Mouse (Mus musculus) skeletal muscle tissue, adult 2 months (tissue): ENCODE data around the gene Ccn6.

Experiments
- DNase-seq: peaks from one replicate; pipeline ENCODE4 v3.0.0-alpha.2; 2012; ENCODE audit warnings: low read depth, low spot score

The Ccn6 gene

DNA sequence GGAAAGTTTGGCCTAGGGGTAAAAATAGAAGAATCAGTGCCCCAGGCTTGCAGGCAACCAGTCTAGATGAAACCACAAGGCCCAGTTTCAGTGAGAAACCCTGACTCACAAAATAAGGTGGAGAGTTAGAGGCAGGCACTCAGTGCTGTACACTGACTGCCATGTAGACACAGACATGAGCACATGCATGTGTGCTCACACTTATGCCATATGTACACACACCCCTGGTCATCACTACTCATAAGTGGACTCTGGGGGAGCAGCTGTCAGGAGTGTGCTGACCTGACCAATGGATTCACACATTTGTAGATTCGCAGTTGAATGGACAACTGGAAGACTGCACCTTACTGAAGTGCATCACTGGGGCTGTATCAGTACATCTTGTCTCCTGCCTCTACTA, 2.2 kb downstream of the Ccn6 start:
- no peak for DNase-seq

DNA sequence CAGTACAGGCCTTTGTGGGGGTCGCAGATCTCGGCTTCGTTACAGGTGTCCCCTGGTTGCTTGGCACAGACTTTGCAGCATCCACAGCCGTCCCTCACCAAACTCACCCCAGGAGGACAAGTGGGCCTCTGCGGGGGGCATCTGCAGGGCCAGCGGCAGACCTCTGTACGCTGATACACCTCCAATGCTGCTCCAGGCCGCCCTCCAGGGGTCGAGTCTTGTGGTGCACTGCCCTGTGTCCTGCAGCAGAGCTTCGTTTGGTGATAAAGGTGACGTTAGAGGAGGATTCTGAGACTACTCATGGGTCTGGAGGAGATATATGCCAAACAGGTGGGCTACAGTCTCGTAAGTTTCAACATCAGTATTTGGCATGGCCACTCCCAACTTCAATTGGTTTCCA, 5.3 kb downstream of the Ccn6 start:
- DNase-seq, result no peak

DNA sequence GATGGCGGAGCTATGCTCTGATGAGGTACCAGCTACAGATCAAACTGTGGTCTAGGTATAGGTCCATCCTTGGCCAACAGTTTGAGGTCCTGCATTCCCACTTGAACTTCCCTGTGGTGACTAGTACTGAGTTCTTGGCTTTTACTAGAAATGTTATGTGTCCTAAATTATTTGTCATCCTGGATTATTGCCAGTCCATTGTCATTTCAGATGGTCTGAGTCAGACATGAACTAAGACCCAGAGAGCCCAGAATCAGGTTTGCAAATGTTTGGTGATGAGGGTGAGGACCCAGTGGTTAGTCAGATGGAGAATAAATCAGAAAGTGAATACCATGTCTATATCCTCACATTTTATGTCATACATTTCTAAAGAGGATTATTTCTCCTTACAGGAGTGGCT, 6.3 kb downstream of the Ccn6 start:
- no peak for DNase-seq

DNA sequence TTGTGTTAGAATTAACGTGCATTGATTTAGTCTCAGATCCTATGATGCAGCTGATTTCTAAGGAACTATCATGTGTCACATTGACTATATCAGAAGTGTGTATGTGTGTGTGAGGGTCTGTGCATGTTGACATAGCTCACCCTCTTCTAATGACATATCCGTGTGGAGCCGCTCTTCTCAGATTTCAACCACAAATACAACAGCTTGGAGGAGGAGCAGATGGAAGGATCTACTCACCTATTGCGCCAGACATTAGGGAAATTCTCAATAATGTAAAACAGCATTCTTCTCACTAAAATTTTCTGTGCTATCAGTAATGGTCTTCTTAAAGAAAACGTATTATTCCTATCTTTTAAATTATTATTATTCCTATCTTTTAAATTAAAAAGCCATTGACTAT, 6.9 kb downstream of the Ccn6 start:
- DNase-seq, result no peak

DNA sequence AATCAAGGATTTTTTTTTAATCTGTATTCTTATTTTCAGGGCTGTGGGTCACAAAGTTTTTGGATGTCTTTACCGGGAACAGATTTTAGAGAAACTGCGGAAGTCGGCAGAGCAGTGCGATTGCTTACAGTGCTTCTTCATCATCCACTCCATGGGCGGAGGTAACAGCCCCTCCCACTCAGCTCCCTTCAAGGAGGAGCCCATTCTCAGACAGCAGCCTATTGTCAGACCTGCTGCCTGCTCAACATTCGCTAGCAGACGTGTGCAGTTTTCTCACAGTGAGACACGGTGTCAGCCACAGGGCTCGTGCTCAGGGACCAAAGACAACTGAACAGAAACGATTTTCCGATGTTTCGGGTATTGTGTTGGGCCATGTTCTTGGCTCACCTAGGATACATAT, 21.4 kb downstream of the Ccn6 start:
- DNase-seq, result no peak

GRCm38 (mm10) chr10:39141401-39141800, 22.2 kb downstream of the Ccn6 start:
- no peak for DNase-seq

GRCm38 (mm10) chr10:39140843-39141242, 22.8 kb downstream of the Ccn6 start:
- DNase-seq, result no peak

GRCm38 (mm10) chr10:39138761-39139160, 24.8 kb downstream of the Ccn6 start:
- no peak for DNase-seq

GRCm38 (mm10) chr10:39137766-39138165, 25.8 kb downstream of the Ccn6 start:
- no peak for DNase-seq

DNA sequence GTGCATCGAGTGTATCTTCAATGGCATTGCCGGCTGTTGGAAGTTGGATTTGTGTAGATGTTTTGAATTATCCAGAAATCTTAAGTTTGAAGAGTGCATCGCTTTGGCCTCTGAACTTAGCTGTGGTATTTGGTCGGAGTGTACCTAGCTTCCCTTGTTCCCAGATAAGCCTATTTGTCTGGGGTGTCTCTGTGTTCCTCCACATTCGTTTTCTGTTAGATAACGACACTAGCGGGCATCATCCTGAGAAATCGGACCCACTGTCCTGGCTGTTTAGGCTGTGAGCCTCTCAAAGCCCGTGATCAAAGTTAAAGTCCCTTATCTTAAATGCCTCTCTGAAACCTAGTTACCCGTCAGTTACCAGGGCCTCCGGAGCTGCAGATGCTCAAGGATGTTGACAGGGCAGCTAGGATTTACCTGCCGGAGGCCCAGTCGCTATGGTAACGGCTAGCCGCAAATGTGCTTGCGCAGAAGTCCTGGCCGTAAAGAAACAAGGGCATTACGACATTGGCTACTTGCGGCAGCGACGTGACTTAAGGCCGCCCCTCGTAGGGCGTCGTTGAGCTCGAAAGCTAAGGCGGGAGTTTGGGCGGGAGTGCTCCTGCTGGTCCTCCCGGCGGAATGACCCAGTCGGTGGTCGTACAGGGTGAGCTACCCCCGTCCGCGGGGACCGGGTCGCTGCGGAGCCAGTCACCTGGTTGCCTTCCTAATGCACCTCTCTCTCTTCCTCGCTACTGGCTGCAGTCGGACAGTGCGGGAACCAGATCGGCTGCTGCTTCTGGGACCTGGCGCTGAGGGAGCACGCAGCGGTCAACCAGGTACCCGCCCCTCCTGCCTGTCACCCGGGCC, 29.9 kb downstream of the Ccn6 start, which contains the start of the genes Fam229b and Tube1:
Gene Fam229b, minus strand, starts transcription at position 453 of the 849 bp plus-strand sequence.
Gene Tube1, plus strand, starts transcription at position 515 of the 849 bp plus-strand sequence.
- DNase-seq, result peak; percentile 94

GRCm38 (mm10) chr10:39121412-39121811, 42.2 kb downstream of the Ccn6 start:
- no peak for DNase-seq

- DNase-seq, result no peak
Observed at GRCm38 (mm10) chr10:39109489-39109874, 54.1 kb downstream of the Ccn6 start.

GRCm38 (mm10) chr10:39108837-39109488, 54.6 kb downstream of the Ccn6 start:
- DNase-seq, result no peak

DNA sequence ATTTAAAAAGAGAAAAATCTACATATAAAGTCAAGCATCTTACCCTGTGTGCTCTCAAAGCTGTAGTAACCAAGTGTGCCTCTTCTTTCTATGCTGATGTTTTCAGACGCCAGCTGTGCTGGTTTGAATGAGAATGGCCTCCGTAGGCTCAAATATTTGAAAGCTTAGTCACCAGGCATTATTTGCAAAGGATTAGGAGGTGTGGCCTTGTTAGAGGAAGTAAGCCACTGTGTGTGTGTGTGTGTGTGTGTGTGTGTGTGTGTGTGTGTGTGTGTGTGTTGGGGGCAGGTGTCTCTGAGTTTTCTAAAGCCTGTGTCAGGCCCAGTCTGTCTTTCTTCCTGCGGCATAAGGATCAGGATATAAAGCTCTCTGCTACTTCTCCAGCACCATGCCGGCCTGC, 56.7 kb downstream of the Ccn6 start:
- no peak for DNase-seq

DNA sequence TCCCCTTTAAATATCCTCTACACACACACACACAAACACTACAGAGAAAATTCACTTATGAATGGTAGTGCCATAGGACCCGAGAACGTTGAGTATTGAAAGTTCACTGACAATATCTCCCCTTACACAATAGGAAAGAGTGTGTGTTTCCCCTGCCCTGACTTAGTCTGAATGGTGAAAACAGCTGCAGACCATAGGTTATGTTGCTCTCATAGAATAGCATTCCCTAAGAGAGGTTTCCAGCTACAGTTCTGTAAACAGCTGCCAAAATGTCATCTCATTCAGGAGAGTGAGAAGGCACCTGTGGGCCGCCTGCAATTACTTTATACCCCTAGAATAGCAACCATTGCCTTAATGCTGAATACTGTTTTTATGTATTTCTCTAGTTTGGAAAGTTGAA, 57.2 kb downstream of the Ccn6 start:
- DNase-seq, result no peak

DNA sequence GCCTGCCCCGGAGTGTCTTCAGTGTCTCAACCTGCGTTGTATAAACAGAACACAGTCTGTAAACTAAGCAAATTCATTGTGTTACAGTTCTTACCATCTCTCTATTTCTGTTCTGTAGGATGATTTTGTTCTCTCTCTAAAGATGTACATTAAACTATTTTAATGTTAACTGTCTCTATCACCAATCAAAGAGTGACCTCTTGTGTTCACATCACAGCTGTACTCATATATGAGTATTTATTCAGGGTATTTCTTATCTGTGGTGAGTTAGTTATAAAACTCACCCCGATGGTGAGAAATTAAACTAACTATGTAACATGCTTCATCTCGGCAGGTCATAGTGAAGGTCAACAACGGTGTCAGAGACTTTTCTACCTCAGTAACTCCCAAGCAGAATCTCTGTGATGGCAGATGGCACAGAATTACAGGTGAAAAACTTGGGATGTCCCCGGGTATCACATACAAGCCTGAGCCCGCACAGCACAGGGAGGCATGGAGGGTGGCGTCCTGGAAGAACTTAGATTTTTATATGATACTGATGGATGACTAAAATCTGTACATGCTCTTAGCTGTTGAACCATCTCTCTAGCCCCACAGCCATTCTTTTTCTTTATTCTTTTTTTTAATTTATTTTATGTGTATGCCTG, 58.7 kb downstream of the Ccn6 start:
- DNase-seq, result no peak
